Mouse (Mus musculus) WW6 (cell line): ENCODE measurements around the gene St6galnac6.

Source experiments
- DNase-seq: peaks from one replicate; pipeline ENCODE4 v3.0.0-alpha.2; 2013; ENCODE audit warnings: low read depth, low spot score

Gene St6galnac6

DNA sequence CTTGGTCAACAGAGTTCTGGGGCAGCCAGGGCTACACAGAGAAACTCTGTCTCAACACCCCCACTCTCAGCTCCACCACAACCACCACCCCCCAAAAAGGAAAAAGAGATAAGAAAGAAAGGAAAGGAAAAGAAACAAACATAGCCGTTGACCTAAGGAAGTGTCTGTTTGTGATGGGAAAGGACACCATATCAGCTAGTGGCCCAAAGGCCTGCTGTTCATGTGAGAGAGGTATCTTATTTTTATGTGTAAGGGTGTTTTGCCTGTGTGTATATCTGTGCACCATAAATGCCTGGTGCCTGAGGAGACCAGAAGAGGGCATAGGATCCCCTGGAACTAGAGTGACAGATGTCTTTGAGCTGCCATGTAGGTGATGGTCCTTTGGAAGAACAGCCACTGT, 40.1 kb downstream of the St6galnac6 start:
- no peak for DNase-seq

- DNase-seq, result no peak
Observed at GRCm38 (mm10) chr2:32640550-32641051, 41.1 kb downstream of the St6galnac6 start.

GRCm38 (mm10) chr2:32641810-32642209, 42.3 kb downstream of the St6galnac6 start:
- no peak for DNase-seq

- DNase-seq, result no peak
Observed at GRCm38 (mm10) chr2:32642813-32643212, 43.3 kb downstream of the St6galnac6 start.

DNA sequence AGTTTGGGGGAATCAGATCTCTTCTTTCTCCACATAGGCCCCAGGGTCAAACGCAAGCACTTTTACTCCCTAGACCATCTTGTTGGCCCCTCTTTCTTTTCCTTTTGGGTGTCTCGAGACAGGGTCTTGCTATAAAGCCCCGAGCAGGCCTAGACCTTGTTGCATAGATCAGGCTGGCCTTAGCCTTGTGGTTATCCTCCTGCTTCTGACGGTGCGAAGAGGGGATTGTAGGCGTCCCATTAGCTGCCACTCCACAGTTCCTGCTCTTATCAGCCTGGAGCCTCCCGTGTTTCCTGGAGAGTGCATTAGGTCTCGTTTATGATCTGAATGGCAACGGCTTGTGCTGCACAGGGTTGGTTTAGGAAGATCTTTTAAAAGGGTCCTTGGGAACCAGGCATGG, 44.6 kb downstream of the St6galnac6 start:
- DNase-seq, result no peak

DNA sequence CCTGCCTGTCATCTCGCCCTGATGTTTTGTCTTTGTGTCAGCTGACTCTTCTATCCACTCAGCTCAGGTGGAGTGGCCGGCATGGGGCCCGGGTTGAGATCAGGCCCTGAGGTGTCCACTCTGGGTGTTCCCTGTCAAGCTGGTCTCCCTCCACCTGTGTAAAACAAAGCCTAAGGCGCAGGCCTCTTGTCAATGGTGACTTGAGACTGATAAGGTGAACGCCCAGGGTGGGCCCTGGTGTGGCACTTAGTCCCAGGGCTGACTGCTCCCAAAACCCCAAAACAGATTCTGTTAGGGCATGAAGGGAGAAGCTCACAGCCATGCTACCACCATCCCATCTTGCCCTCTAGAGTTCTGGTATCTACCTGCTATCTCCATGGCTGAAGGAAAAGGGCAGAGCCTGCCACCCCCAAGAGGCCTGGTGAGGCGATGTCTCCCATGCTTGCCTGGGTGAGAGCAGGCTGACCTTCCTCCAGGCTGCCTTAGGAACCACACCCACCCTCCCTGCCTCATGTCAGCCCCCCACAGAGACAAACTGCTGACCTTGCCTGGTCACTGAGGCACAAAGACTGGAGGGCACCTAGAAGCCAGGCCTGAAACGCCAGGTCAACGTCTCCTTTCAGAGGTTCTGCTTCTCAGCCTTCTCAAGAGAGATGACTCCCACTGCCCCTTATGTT, 45.4 kb downstream of the St6galnac6 start:
- DNase-seq, result no peak

DNA sequence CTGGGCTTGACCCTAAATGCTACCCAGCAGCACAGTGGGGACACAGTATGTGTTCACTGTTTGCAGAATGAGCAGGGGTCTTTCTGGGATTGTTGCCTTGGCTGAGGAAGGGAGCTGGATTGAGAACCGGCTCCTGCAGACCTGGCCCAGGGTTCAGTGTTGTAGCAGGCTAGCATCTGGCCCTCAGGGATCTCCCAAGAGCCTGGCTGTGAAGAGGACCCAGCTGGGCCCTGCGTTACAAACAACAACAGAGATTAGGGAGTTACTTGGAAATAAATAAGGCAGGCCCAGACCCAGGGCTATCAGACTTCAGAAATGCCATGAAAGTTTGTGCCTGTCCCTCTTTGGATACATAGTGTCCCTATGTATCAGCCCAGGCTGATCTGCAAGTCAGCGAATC, 46.1 kb downstream of the St6galnac6 start:
- DNase-seq, result no peak

DNA sequence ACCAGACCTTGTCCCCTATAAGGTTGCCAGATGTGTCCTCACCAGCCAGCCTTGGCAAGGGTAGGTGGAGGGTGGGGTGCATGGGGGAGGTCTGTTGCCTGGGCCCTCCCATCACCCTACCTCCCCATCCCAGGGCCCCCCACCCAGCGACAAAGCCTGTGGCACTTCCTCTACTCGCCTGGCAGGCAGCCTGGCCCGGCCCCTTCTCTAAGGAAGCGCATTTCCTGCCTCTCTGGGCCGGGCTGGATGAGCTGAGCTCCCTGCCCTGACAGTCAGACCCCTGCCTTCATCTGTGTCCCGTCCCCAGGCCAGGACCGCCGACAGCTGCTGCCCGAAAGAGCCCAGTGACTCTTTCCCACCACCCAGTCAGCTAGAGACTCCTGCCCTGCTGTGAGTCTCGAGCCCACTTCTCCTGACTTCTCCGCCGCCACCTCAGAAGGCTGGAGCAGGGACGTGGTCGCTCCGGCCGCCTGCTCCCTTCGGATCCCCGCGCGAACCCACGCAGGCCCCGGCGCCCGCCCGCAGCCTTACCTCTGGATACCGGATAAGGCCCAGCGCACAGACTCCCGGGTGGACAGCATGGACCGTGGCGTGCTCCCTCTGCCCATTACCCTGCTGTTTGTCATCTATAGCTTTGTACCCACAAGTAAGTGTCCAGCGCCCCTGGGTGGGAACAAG, 47.0 kb downstream of the St6galnac6 start, which contains the start of gene Eng:
Gene Eng, plus strand, starts transcription at position 217 of the 678 bp plus-strand sequence.
- DNase-seq, result no peak

DNA sequence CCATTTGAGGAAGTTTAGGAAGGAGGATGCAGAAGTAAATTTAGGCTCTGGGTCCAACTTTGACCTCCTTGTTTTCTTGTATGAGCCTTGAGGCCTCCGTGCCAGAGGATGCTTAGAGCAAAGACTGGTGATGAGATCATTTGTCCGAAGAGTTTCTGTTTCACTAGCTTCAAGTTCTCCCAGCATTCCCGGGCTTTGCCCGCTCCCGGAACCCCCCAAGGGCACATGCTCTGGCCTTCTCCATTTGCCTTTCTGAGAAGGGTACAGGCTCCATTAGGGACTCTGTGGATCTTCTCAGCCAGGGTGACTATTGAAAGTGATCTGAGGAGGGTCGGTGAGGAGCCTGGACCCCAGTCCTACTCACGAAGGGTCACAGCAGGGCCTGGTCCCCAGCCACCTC, 47.9 kb downstream of the St6galnac6 start:
- no peak for DNase-seq

DNA sequence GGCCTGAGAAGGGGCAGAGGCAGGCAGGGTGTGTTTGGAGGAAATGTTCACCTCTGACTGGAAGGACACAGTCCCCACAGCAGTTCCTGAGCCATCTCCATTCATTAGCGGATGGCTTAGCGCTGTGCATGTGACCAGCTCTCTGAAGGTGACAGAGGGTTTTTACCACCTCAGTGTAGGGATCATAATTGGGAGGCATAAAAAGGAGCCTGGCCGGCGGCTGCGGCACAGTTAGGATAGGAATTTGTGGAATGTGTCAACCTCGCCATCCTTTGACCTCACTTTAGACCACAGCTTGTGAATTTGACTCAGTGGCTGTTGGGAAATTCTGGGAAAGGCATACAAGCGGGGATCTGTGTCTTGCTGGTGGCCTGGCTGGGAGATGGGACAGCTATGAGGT, 54.3 kb downstream of the St6galnac6 start:
- DNase-seq, result no peak

DNA sequence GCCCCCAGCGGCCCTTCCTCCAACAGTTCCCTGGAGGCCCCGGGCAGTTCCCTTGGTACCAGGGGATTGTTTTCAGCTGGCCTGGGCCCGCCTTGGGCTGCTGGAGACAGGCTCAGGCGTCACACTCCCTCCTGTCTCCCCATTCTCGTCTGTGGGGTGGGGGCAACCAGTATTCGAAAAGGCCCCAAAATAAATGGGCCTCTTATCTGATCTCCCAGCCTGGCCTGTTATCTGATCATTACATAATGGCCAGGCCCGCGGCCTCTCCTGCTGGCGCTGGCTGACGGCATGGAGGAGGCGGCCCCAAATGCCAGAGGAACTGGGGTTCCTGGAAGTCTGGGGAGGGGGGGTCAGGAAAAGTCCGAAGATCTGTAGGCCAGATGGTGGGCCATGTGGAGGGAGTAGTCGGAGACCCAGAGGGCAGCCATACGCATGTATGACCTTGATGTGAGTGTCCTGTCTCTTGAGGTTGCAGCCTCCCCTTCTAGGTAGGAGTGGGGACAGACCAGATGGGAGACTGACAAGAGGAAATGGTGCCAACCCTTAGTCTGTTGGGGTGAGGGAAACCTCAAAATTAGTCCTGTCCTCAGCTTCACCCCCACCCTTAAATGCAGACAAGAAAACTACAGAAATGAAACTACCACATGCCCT, 55.4 kb downstream of the St6galnac6 start:
- DNase-seq, result no peak

DNA sequence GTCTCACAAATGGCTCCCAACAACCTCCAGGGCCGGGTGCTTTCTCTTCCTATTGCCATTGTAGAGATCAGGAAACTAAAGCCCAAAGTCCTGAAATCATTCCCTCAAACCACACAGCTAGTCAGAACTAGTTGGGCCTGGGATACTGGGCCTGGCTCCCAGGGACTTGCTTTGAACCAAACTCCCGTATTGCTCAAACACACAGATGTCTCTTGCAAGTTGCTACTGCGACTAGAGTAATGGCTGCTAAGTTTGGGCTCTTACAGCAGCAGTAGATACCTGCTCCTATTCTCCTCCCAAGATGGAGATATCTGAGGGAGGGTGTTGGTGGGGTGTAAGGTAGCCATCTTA, 55.9 kb downstream of the St6galnac6 start:
- DNase-seq, result no peak

- no peak for DNase-seq
Observed at GRCm38 (mm10) chr2:32655826-32656225, 56.3 kb downstream of the St6galnac6 start.

GRCm38 (mm10) chr2:32658873-32659272, 59.4 kb downstream of the St6galnac6 start:
- DNase-seq, result no peak

GRCm38 (mm10) chr2:32661509-32662107, 62.1 kb downstream of the St6galnac6 start:
- DNase-seq, result no peak

GRCm38 (mm10) chr2:32662291-32662690, 62.8 kb downstream of the St6galnac6 start:
- DNase-seq, result no peak

GRCm38 (mm10) chr2:32665345-32665744, 65.8 kb downstream of the St6galnac6 start:
- DNase-seq, result no peak

DNA sequence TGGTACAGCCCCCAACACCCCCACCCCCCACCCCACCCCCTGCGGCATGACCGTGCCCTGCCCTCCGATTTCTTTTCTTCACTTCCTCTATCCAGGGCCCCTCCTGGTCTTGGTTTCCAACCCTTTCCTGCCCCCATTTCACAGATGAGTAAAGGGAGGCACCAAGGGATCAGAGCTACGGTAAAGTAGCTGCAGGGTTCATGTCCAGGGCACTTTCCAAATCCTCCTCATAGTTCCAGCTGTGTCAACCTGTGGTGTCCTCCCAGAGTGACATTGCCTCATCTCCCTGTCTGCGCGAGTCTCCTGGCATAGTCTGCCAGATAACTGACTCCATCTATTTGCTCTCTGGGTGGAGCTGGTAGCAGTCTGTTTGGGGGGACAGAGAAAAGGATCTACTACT, 66.3 kb downstream of the St6galnac6 start:
- DNase-seq, result no peak

DNA sequence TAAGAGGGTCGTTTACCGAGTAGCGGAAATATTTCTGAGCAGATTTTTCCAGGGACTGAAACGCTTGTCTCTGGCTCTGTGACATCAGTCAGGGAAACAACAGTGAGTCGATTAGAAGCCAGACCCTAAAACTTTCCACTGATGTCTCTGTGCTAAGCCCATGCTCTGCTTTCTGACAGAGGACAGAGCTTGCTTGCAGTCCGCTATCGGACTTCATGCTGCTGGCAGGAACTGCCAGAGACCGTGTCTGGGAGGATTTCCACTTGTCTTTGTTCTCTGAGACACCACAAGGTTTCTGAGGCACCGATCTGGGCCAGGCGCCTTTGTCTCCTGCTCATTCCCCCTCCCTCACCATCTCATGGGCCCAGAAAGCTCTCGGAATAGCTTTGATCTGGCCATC, 68.3 kb downstream of the St6galnac6 start:
- DNase-seq, result no peak

- no peak for DNase-seq
Observed at GRCm38 (mm10) chr2:32668176-32668575, 68.7 kb downstream of the St6galnac6 start.

DNA sequence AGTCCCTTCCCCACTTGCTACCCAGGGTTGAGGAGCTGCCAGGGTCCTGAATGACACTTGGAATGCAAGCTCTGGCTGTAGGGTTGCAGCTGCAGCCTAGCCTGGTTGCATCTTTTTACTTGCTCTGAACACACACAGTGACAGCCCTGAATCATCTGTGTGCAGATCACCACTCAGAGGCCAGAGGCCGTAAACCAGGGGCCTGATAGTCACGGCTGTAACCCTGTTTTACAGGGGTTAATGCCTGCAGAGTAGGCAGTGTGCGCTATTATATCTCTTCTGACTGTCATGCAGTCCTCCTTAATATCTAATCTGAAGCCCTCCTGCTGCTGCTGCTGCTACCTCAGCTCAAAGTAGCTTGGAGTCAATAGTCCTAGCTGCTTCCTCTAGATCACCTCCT, 70.4 kb downstream of the St6galnac6 start:
- no peak for DNase-seq
